Mouse (Mus musculus) spleen, postnatal 14 days (tissue): ENCODE data around the gene Gcgr.
"Not testable (repeated sequence)": the region's sequence is repeated elsewhere in the genome, so short reads cannot be mapped to it uniquely, and the experiment has no call there.

ENCODE experiments used
- DNase-seq, 2 experiments: peaks; one replicate each; pipeline ENCODE4 v3.0.0; 2021 to 2022; ENCODE audit warnings: low spot score in 2 of 2

Gene Gcgr

GRCm38 (mm10) chr11:120571754-120572416, 41.4 kb downstream of the Gcgr start:
- DNase-seq = no peak

DNA sequence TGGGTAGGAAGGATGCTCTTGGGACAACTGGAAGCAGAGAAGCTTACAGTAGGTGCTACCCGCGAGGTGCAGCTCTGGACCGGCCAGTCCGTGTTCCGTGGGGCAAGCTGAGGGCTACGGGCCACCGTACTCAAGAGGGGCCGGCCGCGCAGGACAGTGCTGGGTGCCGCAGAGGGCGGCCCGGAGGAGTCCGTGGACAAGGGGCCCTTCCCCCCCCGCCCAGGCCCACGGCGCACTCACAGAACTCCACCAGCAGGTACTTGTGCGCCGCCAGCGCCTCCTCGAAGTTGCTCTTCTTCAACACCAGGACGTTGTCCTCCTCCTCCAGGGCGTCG, 41.9 kb downstream of the Gcgr start:
- no peak for DNase-seq

- DNase-seq = peak; percentile 98
These were observed 42.5 kb downstream of the Gcgr start, which contains the start of gene P4hb for GRCm38 (mm10) chr11:120572752-120573584. P4hb (minus strand) TSS chr11:120573253.

DNA sequence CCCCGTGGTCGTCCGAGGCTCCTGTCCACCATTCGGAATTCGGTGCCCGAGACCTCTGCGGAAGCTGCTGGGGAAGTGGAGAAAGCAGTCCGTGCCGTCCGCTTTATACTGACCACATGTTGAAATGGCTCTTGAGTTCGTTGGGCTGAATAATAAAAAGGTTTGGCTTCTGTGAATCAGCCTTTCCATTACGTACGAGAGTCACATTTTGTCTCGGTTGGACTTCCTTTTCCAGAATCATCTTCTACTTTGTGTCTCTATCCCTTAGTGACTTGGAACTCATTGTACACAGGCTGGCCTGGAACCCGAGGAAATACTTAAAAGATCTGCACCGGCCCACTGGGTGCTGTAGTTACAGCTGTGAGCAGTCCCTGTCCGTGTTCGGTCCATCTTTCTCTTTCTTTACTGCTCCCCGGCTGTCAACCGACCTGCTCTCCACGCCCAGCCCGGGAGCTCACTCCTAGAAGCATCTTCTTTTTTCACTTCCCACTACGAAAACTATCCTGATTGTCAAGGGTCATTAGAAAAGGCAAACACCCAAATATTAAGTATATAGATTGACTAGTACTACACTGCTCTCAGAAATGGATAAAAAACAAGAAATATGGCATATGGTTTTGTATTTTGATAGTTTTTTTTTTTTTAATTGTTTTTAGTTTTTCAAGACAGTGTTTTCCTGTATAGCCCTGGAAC, 43.2 kb downstream of the Gcgr start:
- no peak for DNase-seq

- DNase-seq = no peak
These were observed 43.7 kb downstream of the Gcgr start for GRCm38 (mm10) chr11:120574278-120574600.

GRCm38 (mm10) chr11:120575046-120575445, 44.5 kb downstream of the Gcgr start:
- DNase-seq = no peak

DNA sequence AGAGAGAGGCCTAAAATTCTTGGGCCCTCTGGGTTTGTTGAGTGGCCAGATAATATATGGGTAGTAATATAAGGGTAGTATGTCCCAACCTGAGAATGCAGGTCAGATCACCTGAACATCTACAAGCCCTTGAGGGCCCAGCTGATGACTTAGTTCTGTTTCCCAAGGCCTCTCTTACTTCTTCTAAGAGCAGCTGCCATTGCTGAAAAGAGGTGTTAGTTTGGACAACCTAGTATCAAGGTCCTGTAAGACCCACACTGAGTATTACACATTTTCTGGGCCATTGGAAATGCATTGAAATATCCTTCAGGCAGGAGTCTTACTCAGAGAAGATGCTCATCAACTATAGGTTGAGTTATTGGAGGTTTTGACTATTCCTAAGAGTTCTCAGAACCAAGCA, 45.4 kb downstream of the Gcgr start:
- DNase-seq = no peak

GRCm38 (mm10) chr11:120576365-120576981, 46.0 kb downstream of the Gcgr start:
- DNase-seq = no peak

GRCm38 (mm10) chr11:120577211-120578023, 46.9 kb downstream of the Gcgr start:
- DNase-seq = no peak

DNA sequence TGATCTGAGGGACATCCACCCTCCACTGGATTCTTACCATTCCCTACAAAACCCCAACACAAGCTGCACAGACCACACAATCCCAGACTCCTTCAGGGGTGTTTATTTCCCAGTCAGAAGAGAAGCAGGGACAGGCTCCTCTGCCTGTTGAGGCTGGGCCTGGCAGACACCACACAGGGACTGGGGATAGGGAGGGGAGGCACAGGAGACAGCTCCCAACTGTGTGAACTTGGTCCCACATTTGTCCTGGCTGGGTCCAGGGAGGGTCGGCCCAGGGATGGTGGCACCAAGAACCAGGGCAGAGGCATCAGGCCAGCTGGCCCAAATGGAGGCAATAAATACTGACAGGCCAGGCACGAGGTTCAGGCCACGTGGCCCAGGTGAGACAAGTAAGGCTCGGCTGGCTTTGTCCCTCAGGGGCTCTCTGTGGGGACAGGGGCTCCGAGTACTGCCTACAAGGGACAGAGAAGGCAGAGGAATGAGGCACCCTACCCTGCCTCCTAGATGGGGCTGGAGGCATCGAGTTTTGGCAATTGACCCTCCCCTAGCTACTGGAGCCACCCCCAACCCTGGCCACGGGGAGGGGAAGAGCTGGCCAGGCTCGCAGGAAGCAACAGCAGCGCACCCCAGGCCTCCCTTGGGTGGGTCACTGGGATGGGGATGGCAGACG, 47.7 kb downstream of the Gcgr start:
- DNase-seq = no peak

GRCm38 (mm10) chr11:120578694-120579243, 48.3 kb downstream of the Gcgr start:
- DNase-seq = no peak

- DNase-seq = peak; percentile 62 to 83
These were observed 49.0 kb downstream of the Gcgr start for GRCm38 (mm10) chr11:120579316-120580107.

DNA sequence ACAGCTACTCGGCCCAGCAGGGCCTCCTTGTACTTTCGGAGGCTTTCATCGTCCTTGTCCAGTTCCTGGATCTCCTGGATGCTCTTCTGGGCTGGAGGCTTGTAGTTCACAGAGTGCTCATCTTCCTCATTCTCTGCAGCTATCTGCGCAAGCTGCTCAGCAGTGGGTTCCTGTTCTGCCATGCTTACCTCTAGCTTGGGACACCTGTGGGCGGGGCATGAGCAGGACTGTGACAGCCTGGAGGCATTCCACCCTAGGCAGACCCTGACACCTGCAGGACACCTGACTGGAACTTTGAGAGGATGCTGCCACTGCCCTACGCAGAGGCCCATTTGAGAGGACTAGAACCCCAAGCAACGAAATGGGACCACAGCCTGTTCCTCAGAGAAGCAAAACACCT, 49.7 kb downstream of the Gcgr start:
- no peak for DNase-seq

DNA sequence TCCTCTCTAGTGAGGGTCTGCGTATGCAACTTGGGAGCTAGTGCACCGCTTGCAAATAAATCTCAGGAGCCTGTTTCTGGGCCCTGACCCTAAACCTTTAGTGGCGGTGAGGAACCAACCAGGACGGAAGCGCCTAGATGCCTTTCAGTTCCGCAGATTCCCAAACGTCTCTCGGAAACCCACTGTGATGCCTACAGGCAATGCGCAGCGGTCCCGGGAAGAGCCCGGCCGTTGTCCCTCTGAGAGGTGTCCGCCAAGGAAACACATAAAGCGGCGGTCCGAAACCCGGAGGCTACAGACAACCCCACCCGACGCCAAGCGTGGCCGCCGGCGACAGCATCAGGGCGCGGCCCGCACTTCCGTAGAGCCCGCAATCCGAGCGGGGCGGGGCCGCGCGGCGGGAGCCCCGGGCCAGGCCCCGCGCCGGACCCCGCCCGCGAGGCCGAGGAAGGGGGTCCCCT, 50.4 kb downstream of the Gcgr start:
- DNase-seq = peak in 1 of 2 experiments; percentile 34

DNA sequence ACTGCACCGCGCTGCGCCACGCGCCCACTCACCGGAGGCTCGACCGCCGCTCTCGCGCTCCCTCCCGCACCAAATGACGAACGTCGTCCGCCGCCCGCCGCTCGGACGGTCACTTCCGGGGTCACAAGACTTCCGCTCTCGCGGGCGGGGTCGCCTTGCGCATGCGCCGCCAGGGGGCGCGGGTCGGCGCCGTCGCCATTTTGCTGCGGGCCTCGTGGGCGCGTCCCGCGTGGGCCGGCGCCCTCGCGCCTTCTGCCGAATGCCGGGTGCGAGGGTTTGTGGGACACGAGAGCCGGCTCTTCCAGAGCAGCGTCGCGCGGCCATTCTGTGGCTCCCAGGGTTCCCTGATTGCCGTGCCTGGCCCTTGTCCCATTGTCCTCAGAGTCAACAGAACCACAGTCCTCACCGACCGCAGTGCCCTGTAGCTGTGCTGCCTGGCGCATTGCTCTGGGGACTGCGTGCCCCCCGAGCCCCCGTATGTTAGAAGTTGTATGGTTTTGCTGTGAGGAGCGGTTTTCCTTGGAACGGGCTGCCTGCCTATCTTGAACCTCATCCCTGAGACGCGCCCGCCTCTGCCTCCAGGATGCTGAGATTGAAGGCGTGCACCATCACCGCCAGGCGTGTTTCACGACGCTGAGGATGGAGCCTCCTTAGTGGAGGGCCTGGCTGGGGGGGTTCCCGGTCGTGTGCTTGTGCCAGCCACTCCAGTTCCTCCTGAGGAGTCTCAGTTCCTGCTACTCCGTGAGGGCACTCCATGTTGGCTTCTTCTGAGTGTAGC, 51.2 kb downstream of the Gcgr start, which contains the start of gene Arhgdia:
Arhgdia (minus strand) TSS at position 135 of the 778 bp plus-strand sequence.
- DNase-seq = peak; percentile 79 to 82

DNA sequence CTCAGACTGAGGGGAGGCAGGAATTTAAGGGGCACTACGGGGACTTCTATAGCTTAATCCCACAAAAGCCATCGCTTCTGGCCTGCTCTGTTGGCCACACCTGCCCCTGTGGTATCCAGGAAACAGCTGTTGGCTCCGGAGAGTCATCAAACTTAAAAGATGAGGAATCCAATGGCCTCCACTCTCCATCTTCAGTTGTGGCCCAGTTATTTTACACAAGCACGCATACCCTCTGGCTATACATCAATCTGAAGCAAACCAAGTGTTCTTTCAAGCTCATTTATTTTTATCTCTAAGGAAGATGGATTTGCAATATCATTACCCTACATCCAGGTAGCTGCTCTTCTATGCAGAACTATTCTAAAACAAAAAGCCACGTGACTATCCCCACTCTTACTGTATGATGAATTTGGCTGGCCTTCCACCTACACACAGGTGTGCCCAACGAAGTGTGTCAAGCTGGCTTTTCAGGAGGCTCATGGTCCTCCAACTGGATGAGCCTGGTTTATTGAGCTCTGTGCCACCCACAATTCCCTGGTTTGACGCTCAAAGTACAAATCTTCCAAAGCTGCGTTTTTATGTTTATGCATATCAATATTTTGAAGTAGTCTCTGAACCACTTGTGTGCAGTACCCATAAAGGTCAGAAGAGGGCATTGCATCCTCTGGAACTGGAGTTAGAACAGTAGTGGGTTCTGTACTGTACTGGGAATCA, 51.9 kb downstream of the Gcgr start:
- no peak for DNase-seq

GRCm38 (mm10) chr11:120582982-120583293, 52.4 kb downstream of the Gcgr start:
- DNase-seq = not testable (repeated sequence)

GRCm38 (mm10) chr11:120583937-120584336, 53.4 kb downstream of the Gcgr start:
- DNase-seq = no peak
